Mouse (Mus musculus) midbrain, embryonic 10.5 days (tissue): ENCODE measurements around the gene Ggact. TPM values are rescaled to one million over a fixed set of nuclear protein-coding genes. Genes with fewer than 3 reads are reported as not detected.

Source experiments
- DNase-seq: peaks from one replicate; pipeline ENCODE4 v3.0.0-alpha.2; 2017; ENCODE audit warnings: low spot score
- H3K27ac ChIP-seq: fragments of 300-500 bp; sonication (generic); replicated peaks from 2 replicates; pipeline ENCODE4 v1.5.1; 2016; ENCODE audit warnings: mild to moderate bottlenecking
- H3K27me3 ChIP-seq: fragments of 300-500 bp; sonication (generic); 2 replicates; pipeline ENCODE4 v1.6.1; 2016; ENCODE audit warnings: low read depth, mild to moderate bottlenecking; ENCODE audit not compliant: poor library complexity, severe bottlenecking
- H3K36me3 ChIP-seq: fragments of 300-500 bp; sonication (generic); 2 replicates; pipeline ENCODE4 v1.6.1; 2016; ENCODE audit warnings: mild to moderate bottlenecking, moderate library complexity
- H3K4me1 ChIP-seq: fragments of 300-500 bp; sonication (generic); 2 replicates; pipeline ENCODE4 v1.6.1; 2016
- H3K4me3 ChIP-seq: fragments of 300-500 bp; sonication (generic); 2 replicates; pipeline ENCODE4 v1.5.1; 2016; ENCODE audit warnings: mild to moderate bottlenecking, moderate library complexity
- H3K9me3 ChIP-seq: fragments of 300-500 bp; sonication (generic); replicated peaks from 2 replicates; pipeline ENCODE4 v1.6.1; 2016; ENCODE audit warnings: mild to moderate bottlenecking
- WGBS: fragments of 180-500 bp; shearing (Covaris S2); methylation state at CpG from one replicate; pipeline ENCODE4 v1.1.7; 2016; 5-methylcytosine and 5-hydroxymethylcytosine counted together
- polyA plus RNA-seq: library from polyadenylated mRNA; unstranded; fragments of >200 nt; fragmentation: Nextera tagmentation; extraction: Ambion mirVana; gene quantifications from 2 replicates; pipeline ENCODE4 v1.2.1, GENCODE M21; 2016

Gene Ggact
- polyA plus RNA-seq, 1 experiment from 2014 or later = 3.2 TPM

- Histone ChIP-seq H3K27ac (no peak overlapping the region), H3K4me1 (no peaks in the 10 kb centered on the region), H3K36me3 (no peaks in the 10 kb centered on the region), H3K4me3 (no peak overlapping the region), H3K27me3 (no peaks in the 10 kb centered on the region), H3K9me3 (no peaks in the 10 kb centered on the region)
- DNase-seq = no peak
- 92% methylated on average over 5 of the region's 5 CpGs for WGBS
Measured at GRCm38 (mm10) chr14:122766448-122766847, 147.1 kb downstream of the Ggact start.

Other genes starting within 250 kb of the Ggact start
- gene Tmtc4, start 70.3 kb upstream of the Ggact start, polyA plus RNA-seq = 28.3 and 34.6 TPM in 2 replicates